Mouse (Mus musculus) neural tube, embryonic 10.5 days (tissue): Measurements from ENCODE around the gene Rab22a.
"Not testable (repeated sequence)": the region's sequence is repeated elsewhere in the genome, so short reads cannot be mapped to it uniquely, and the experiment has no call there.

Source experiments
- DNase-seq: peaks from one replicate; pipeline ENCODE4 v3.0.0-alpha.2; 2017; ENCODE audit warnings: low spot score; ENCODE audit errors: extremely low spot score

Gene Rab22a

DNA sequence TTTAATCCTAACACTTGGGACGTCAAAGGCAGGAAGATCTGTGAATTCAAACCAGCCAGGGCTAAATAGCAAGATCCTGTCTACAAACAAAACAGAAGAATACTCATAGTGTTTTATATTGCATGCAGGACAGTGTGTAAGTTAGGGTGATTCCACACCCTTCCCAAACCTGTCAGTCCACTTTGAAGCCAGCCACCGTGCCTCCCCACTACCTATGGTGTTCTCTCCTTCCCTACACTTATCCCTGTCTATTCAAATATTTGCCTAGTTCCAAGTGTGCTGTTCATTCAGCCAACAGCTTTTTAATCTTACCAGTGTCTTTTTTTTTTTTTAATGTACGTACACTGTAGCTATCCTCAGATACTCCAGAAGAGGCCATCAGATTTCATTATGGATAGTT, 7.3 kb downstream of the Rab22a start:
- no peak for DNase-seq

DNA sequence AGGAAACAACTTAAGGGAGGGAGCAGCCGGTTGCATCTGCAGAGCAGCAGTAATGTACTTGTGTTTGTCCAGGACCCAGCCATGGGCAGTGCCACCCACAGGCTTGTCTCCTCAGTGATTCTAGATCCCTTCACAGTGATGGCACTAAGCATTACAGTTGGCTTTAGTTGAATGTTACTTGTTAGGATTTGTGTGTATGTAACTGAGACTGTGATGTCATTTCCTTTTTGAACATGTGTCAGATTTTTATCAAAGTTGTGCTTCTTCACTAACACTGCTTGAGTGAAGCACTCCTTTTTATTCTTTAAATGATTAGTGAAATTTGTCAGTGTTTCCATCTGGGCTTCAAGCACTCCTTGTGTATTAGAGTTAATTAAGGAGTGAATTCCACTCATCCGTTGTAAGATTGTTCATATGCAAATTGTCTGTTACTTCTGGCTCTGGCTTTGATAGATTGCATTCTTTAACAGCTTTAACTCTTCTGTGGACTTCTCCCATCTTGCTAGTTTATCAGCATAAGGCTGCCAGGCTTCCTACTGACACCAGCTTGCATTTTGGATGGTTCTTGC, 12.9 kb downstream of the Rab22a start:
- DNase-seq = no peak

DNA sequence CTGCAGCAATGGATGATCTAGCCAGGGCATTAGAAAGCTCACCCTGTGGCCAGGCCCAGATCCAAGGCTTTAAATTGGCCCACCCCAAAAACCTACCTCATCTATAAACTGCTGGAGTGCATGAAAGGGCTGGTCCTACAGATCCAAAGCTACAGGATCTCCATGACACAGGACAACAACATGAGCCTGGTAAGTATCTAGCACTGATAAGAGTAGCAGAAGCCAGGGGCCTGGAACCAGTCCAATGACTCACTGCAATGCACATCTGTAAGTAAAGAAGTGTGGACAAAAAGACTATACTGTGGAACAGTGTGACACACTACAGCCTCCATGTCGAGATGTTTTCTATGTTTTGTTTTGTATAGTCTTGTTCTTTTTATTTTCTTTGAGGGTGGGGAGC, 13.9 kb downstream of the Rab22a start:
- no peak for DNase-seq

DNA sequence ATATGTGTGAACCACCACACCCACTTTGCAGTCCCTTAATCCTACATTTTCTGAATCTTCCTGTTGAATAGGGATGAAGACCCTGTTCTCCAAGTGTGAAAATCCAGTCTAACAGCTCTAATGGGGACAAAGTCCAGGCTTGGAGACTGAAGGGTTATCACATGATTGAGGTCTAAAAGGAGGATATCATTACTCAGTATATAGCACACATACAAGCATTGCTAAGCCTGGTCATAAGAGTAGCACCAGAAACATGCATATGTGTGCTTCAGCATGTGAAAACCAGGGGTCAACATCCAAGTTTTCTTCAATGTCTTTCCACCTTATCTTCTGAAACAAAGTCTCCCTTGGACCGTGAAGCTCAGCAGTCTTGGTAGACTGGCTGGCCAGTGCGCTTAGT, 19.0 kb downstream of the Rab22a start:
- DNase-seq = no peak

DNA sequence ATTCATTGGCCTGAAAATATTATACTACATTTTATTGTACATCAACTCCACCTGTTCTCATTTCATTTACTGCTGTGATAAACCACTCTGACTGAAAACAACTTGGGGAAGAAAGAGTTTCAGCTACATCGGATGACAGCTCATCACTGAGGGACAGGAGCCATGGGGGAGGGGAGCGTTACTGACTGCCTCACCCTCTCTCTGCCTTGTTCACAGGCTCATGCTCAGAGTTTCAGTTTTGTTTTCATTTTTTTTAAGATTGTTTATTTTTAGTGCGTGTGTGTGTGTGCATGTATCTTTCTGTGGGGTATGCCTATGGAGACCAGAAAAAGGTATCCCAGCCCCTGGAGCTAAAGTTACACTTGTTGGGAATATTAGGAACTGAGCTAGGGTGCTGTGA, 19.7 kb downstream of the Rab22a start:
- no peak for DNase-seq

DNA sequence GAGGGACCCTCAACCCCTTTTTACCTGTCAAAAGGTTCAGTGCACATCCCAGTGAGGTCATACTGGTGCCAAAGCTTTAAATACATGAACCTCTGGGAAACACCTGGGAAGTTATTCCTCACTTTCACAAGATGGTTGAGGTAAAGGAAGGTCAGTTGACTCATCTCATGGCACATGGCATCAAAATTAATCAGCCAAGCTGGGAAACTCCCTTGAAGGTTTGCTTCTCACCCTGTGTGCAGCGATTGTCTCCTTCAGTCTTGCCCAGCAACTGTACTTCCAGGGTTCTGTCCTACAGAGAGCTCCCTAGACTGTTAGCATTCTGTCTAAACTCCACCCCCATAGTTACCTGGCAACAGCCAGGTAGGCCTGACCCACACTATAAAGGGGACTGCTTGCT, 20.6 kb downstream of the Rab22a start:
- no peak for DNase-seq

DNA sequence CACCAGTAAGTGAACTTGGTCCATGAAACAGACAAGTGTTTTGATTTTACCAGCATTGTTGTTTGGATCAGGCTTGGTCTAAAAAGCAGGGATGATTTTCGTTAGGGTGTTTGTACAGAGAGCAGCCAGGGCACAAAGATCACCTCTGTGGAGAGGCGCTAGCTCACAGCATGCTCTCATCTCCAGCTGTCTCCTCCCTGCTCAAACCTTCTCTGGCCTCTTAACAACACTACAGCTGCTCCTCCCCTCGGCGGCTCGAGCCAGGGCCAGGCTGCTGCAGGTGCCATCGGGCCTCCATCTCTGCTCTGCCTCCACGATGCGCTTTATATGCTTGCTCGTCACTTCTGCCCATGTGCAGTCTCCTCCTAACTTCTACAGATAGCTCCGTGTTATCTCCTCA, 23.2 kb downstream of the Rab22a start:
- DNase-seq = no peak

DNA sequence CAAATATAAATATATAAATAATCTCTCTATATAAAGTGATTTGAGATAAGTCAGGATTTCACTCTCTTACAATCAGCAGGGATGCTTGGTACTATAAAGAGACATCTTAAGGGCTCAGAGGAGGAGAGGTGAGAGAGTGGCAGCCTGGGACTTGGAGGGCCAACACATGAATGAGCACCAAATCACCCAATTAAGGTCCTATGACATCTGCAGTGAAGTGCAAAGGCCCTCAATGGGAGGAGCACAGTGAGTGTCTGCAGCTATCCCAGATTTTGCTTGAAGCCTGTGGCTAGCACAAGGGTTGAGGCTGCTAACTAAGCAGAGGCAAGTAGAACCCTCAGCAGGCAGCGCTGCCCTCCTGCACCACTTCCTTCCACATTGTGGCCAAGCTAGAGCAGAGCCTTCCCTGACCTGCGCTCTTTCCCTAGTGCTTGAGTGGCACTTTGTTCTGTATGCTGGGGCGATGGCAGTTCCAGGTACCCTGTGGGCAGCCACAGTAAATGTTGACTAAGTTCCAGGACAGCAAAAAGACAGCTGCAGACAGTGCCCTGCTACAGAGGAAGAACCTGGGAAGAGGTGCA, 26.3 kb downstream of the Rab22a start:
- DNase-seq = no peak

DNA sequence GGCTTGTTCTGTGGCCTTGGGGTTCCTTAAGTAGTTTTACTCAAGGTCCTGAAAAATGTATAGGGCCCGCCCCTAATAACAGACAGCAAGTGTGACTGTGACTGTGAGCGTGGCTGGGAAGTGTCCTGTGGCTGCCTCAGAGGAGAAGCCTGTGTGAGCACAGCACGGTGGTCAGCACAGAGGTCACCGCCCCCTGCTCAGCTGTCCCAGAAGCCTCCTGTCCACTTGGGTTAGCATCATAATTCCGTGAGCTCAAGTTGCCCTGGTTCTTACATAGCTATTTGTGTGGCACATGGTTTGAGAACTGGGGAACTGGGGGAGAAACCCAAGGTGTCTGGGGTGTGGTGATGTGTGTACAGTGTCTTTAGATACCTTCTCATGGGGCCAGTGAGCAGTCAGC, 27.8 kb downstream of the Rab22a start:
- DNase-seq = no peak

DNA sequence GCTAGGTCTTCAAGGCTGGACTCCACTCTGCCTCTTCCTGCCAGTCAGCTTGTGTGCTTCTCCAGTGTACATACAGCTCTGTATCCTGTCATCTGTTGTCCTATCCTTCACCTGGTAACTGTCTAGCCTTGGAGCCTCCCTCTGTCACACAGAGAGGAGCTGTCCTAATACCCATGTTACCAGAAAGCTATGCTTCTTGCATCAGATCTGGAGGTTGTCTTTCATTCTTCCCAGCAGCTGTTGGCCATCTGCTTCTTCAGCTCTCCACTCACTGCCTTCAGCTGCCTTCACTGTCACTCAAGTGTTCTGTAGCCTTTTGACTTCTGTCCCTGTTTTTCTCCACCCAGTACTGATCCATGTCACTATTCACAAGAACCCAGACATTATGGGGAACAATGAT, 30.3 kb downstream of the Rab22a start:
- DNase-seq = no peak

DNA sequence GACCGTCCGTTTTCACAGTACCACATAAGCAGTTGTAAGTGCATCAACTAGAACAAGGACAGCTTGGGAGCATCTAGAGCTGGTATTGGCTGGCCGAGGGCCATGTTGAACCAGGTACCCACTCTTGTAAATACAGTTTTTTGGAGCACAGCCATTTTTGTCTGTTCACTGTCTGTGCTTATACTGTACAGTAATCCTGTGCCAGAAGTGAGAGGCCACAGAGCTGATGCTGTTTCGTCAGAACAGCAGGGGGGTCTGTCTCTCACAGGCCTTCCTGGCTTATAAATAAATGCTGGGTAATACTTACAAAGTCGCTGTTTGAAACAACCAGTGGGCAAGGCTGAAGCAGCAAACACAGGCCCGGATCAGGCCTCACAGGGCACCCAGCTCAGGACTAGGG, 32.2 kb downstream of the Rab22a start:
- no peak for DNase-seq

DNA sequence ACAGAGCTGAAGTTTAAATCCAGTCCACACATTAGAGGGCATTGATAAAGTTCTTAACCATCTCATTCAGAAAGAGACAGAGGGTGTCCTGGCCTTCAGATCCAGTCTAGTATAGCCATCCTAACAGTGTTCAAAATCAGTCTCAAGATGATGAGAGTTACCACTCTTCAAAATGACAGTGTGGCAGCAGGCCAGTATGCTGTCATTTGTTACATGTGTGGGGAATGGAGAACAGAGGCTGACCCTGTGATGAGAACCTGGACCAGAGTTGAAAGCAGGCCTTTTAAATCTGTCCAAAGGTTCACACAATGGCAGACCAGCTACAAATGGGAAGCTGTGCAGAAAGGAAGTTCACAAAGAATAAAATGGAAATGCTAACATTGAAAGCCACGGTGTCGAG, 33.1 kb downstream of the Rab22a start:
- DNase-seq = no peak

DNA sequence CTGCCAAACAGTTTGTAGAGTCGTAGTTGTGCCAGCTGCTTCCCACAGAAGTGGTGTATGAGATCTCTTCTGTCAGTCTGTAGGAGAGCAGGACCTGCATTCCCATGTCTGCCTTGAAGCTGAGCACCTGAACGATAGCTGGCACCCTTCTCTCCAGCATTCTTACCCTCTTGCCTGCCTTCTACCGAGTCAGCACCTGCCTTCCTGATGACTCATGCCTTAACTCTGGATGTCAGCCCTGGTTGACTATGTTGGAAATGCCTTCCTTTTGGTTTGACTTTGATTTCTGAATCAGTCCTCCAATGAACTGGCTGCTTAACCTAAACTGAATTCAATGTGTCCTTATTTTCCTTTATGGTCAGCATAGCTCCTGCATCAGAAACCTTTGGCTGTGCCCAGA, 39.3 kb downstream of the Rab22a start:
- no peak for DNase-seq

DNA sequence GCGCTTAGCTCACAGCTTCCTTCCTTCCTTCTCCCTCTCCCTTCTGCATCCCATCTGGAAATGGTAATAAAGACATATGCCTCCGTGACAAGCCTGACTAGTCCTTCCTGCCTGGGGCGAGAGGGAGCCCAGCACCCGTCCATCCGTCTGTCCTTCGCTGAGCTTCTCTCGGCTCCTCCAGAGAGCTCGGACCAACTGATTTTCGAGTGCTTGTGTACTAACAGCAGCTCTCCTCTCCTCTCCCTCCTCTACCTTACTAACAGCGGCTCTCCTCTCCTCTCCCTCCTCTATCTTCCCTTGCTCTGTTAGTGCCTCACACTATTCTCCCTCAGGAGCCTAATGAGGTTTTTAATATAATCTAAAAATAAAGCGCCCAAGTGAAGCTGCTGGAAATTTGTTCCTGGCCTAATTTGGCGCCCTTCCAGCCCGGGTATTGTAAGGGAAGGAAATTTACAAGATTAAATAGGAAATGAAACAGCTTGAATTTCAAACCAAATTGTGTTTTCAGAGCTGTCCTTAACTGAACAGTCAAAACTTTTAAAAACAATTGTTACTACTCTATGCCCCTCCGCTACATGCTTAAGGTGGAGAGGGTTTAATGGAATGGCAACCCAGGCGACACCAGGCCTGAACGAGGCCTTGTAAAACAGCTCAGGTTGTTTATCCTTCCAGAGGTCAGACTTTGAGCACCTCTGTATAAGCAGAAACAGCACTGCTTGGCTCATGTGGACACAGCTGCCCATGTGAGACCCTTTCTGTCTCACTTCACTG, 42.7 kb downstream of the Rab22a start:
- DNase-seq = no peak

DNA sequence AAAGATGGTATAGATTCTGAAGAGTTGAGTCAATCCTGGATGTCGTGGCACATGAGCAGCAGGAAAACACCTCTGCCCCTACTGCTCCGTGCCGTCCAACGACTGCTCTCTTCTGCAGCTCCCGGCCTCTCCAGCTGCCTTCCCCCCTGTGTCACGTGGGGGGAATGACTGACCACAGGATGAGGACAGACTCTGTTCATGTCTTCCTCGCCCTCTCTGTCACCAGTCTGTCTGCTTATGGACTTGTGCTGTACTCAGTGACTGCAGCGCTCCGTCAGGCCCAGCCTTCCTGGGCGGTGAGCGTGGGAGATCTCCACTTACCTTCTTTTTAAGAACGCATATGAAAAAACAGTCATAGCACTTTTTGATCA, 43.3 kb downstream of the Rab22a start:
- DNase-seq = no peak

DNA sequence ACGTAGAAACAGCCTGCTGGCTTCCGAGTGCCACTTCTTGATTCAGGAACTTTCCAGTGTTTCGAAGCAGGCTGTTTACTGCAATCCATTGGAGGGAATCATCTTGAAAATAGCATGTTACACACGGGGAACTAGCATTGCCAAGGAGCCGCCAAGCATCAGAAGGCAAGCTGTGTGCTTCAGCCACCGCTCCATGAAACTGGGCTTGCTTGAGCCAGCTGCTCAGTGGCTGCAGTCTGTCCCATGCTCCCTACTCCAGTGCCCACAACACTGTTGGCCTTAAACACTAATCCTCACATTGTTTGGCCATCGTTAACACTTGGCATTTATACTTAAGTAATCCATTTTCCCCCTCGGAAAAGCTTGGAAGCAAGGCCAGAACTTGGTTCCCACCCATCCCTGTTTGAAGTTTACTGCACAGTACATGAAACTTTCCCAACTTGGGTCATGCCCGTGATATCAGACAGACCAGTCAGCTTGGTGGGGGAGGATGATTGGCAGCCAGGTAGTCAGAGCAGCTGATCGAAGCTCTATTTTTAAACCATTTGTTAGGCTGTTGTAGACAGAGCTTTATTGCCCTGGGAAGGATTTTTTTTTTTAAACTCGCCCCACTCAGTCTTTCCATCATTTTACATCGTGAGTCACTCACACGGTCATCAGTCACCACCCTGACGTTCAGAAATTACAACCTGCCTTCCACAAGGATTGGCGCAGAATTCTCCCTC, 46.4 kb downstream of the Rab22a start:
- no peak for DNase-seq

DNA sequence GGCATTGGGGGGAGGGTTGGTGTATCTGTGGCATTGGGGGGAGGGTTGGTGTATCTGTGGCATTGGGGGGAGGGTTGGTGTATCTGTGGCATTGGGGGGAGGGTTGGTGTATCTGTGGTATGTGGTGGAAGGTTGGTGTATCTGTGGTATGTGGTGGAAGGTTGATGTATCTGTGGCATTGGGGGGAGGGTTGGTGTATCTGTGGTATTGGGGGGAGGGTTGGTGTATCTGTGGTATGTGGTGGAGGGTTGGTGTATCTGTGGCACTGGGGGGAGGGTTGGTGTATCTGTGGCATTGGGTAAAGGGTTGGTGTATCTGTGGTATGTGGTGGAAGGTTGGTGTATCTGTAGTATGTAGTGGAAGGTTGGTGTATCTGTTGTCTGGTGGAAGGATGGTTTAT, 48.1 kb downstream of the Rab22a start:
- DNase-seq = not testable (repeated sequence)

DNA sequence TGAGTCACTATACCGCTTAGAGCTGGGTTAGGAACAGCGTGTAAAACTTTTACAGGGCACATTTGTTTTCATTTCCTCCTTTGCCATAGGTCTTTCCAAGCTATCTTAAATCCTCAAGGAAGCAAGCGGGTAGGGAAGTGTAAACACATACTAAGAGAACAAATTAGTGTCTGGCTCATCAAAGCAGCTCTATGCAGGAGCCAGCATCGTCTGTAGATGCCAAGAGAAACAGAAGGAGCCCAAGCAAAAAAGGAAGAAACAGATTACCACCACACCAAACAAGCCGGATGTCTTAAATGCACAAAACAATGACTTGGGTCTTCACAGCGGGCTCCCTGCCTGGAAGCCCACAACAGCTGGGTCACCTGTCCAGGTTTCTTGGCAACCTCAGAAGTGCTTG, 50.6 kb downstream of the Rab22a start:
- no peak for DNase-seq

DNA sequence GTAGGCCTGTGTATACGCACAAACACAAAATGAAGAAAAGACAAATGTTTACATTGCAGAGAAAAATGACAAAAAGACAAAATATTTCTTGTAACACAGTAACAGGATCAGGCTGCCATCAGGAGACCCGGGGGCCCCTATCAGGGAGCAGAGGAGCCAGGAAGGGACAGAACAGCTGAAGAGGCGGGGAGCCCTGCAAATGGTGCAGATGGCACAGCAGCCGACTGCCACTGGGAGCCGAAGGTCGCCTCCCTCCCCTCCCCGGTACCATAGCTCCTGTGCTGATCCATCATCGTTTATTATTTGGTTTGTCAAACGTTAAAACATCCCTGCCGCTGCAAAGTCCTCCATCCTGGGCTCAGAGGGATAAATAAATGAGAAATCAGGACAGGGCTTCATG, 53.1 kb downstream of the Rab22a start:
- no peak for DNase-seq

DNA sequence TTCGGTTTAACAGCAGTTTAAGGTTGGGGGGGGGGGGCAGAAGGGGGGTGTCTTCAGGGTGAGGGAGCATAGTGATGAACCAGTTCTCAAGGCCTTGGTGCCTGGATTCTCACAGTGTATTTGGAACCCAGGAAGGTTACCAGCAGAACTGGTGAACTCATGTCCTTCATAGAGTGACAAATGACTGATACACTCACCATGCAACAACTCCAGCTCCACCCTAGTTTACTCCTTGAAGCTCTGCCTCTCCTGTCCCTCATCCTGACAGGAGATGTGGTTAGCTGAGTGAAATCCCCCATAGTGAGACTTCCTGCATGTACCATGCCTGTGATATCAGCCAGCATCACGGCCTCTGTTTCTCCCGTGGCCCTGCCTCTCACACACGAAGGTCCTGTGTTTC, 53.7 kb downstream of the Rab22a start:
- DNase-seq = no peak

DNA sequence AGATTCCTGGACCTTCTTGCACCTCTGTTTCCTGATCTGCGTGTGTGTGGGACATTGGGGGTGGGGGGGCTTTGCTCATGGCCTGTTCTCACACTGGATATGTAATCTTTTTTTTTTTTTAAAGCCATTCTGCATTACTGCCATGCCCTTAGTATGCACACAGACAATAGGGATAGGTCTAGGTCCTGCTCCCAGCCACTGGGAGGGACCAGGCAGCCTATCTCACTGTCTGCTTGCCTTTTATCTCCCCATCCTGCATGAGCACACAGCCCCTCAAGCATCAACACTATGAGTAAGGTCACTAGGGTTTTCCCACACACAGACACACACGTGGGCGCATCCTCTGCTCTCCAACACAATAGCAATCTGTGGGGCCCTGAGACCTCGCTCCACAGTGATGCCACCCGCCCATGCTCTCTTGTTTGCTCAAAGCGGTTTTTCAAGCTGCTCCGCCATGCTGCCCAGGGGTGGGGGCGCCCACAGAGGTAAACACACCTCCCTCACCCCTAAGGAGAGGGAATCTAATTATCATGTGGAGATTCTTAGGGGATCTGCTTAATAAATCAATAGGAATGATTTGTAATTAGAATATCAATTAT, 55.2 kb downstream of the Rab22a start:
- no peak for DNase-seq

DNA sequence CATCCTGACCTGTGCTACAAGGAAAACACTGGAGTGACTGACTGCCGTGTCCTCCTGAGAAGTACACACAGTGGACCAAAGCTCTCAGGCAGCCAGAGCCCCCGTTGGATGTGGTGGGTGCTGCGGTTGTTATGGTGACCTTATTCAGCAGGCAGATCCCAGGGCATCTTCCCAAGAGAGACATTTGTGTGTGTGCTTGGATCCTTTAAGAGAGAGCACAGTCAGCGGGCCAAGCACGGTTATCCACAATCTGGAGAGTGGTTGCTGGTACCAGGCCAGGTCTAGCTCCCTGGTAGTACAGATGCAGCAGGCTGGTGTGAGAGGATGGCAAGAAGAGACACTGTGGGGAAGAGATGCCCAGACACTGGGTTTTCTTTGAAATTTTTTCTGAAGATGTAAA, 57.4 kb downstream of the Rab22a start:
- no peak for DNase-seq
